Mouse (Mus musculus) small intestine, adult 2 months (tissue): Measurements from ENCODE around the gene Nlgn2.
A peak's percentile ranks its signal among the peaks of the same experiment; 100 is the strongest.

Experiments used
- CTCF ChIP-seq: fragments of 200-500 bp; IDR thresholded peaks from 2 replicates; pipeline ENCODE4 v1.5.1; 2012; ENCODE audit warnings: low read depth, mild to moderate bottlenecking, control low read depth, inconsistent platforms, low read length, moderate library complexity, mixed read lengths; ENCODE audit not compliant: insufficient replicate concordance, insufficient read length; ENCODE audit errors: extremely low read depth
- POLR2A ChIP-seq: fragments of 200-500 bp; IDR thresholded peaks from 2 replicates; pipeline ENCODE4 v1.6.1; 2012; ENCODE audit warnings: low read depth, mild to moderate bottlenecking, control low read depth, inconsistent platforms, low read length, moderate library complexity

GRCm38 (mm10) chr11:69886907-69887635, 49.5 kb upstream of the Nlgn2 start:
- TF ChIP-seq CTCF = peak; percentile 40; the same call in 1 of the 2 replicates
- TF ChIP-seq POLR2A = no peak
